Mouse (Mus musculus) thymus, postnatal 36 days (tissue): ENCODE measurements around the gene Med19.
A peak's percentile ranks its signal among the peaks of the same experiment; 100 is the strongest.
"Not testable (repeated sequence)": the region's sequence is repeated elsewhere in the genome, so short reads cannot be mapped to it uniquely, and the experiment has no call there.

ENCODE experiments used
- DNase-seq, 2 experiments: peaks; one replicate each; pipeline ENCODE4 v3.0.0; 2022; ENCODE audit warnings: mixed read lengths in 2 of 2

Med19 gene

DNA sequence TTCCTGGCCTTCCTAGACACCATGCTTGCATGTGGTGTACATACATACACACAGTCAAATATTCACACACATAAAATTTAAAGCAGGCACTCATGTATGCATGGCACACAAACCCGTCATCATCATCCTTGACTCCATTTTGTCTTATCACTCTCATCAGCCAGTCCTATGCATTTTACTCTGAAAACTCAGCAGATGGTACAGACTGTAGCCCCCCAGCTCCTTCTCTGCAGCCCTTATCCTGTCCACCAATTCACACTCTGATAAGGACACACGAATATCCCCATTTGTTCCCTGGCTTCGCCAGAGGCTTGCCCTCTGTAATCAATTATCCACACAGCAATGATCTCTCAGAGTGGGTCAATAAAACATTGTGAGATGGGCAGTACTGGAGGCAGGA lies 43.0 kb downstream of the Med19 start:
- DNase-seq = no peak

- DNase-seq = no peak
Observed at GRCm38 (mm10) chr2:84723856-84724255, 45.7 kb downstream of the Med19 start.

DNA sequence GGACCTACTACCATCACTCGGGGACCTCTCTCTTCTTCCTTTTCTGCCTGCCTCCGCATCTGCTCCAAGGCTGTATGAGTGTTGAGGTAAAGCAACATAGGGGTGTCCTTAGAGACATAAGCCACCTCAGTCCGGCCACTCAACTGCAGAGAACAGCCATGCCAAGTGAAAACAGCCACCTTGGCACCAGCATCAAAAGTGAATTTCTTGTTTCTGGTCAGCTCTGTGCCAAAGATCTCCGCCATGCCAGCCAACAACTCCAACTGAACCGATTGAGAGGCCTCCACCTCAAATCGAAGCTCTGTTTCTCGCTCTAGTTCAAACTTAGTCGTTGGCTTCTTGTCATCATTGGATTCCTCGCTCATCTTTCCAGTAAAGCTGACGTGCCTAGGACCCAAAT lies 47.6 kb downstream of the Med19 start:
- DNase-seq = no peak

DNA sequence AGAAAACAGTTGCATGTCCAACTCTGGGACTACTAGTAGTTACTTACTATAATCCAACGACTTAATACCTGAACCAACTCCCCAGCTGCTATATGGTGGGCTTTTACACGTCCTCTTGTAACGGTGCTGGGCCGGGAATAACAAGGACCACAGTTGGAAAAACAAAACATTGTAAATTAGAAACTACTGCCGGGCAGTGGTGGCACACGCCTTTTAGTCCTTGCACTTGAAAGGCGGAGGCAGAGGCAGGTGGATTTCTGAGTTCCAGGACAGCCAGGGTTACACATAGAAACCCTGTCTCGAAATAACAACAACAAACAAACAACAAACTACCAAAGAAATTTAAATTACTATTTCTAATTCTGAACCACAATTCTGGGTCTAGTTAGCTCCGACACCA lies 48.5 kb downstream of the Med19 start:
- no peak for DNase-seq

- DNase-seq = peak; percentile 94 to 95
Observed at GRCm38 (mm10) chr2:84727172-84727858, 49.1 kb downstream of the Med19 start, which contains the start of gene Clp1. TSS of gene Clp1 (minus strand) at chr2:84727350.

DNA sequence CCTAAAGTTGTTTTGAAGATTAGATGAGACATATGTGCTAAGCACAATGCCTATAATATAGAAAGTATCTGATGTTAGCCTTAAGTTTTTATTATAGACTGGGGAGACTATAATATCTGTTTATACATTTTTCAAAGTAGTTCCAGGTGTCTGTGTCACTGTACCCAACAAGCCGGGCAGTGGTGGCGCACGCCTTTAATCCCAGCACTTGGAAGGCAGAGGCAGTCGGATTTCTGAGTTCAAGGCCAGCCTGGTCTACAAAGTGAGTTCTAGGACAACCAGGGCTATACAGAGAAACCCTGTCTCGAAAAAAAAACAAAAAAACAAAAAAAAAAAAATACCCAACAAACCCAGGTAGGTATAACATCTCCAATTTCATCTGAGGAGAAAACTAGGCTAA lies 50.0 kb downstream of the Med19 start:
- not testable (repeated sequence) for DNase-seq

GRCm38 (mm10) chr2:84731206-84731605 lies 53.0 kb downstream of the Med19 start:
- DNase-seq = no peak

GRCm38 (mm10) chr2:84732394-84732793 lies 54.2 kb downstream of the Med19 start:
- DNase-seq = no peak

DNA sequence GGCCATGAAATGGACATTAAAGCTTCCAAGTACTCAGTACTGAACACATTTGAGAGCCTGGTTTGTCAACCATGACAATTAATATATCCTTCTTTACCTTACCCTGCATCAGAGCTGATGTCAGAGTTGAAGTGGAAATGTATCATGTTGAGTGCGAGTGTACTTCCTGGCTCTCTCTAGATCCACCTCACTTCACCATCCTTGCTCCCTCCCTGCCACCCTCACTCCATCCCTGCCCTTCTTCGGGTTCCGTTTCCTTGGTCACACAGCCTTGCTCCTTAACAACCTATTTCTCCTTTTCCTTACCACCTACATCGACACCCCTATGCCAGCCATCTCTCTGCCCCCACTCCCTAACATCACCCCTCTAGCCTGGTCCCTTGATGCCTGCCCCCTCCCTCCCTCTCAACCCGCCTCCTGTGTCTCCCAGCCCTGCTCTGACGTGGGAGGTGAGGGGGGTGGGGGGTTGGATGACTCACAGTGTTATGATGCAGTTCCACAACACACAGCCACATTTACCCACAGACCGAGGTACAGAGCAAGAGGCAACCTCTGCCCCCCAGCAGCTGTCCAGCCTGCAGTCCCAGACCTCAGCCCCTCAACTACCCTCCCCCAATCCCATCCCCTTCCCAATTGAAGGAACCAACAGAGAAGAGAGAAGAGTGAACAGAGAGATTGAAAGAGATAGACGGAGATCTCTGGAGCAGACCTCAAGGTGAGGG lies 55.5 kb downstream of the Med19 start, which contains the start of gene Ypel4:
Gene Ypel4 (plus strand): TSS at position 480 of the 722 bp plus-strand sequence.
- DNase-seq = no peak

GRCm38 (mm10) chr2:84734351-84734864 lies 56.2 kb downstream of the Med19 start:
- no peak for DNase-seq

DNA sequence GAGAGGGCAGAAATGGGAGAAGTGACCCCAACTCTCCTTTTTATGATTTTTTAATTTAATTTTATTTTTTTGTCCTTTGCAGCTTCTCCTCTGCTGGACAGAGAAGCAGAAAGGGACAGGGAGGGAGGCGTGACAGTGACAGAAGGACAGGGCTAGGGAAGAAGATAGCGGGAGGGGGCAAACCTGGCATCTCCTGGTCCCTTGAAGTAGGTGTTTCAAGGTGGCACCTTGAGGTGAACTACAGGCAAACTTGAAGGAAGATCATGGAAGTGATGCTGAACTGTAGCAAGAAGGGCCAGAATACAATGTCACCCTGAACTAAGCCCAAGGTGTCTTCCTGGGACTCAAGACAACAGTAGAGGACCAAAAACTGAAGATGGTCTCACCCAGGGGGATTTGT lies 56.7 kb downstream of the Med19 start:
- no peak for DNase-seq

DNA sequence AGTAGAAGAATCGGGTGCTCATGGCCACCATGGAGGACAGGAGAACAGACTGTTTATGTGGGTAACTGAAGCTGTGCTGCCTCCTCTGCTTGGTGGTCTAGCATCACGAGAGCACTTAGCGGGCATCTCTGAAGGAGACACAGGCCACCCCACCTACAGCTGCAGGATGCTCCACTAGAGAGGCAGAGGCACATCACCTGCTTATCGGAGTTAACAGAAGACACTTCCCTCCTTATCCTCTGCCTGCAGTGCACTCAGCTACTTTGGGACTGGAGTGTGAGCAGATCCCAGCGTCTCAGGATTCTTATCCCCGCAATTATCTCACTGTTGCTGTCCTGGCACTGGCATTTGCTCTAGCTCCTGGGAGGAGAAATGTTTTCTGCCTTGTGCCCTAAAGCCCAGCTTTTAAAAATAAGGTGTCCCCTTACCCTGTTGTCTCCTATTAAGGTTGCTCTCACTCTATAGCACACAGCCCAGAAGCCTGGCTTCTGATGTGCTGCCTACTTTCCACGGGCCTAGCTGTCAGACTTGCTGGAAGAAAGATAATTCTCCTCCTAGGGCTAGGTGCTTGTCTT lies 57.2 kb downstream of the Med19 start:
- no peak for DNase-seq

DNA sequence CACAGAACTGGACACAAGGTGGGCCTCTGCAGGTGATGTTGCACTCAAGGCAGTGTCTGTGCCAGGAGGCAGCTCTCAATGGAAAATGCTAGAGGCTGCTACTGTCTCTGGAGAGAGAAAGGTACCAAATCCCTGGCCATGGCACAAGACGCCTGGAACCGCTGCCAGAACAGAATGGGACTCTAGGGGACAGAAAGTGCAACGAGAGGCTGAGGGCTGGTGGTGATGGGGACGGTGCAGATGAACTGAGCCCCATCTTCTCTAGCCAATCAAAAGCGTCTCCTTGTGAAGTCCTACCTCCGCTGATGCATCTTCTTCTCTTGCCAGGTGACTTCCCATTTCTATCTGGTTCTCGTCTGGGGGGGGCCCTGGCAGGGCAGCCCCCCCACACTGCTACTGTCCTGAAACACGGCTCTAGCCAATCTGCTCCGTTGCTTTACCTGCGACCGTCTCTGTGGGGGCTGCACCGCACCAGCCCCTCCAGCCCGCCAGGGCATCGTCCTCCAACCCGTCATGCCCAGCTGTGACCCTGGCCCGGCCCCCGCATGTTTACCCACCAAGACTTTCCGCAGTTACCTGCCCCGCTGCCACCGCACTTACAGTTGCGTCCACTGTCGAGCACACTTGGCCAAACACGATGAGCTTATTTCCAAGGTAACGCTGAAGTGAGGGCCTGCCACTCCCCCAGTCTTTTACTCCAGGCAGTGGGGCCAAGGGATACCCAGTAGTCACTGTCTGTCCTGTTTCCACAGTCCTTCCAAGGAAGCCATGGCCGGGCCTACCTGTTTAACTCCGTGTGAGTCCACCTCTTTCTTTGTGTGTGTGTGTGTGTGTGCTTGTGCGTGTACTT lies 58.3 kb downstream of the Med19 start:
- DNase-seq = no peak

DNA sequence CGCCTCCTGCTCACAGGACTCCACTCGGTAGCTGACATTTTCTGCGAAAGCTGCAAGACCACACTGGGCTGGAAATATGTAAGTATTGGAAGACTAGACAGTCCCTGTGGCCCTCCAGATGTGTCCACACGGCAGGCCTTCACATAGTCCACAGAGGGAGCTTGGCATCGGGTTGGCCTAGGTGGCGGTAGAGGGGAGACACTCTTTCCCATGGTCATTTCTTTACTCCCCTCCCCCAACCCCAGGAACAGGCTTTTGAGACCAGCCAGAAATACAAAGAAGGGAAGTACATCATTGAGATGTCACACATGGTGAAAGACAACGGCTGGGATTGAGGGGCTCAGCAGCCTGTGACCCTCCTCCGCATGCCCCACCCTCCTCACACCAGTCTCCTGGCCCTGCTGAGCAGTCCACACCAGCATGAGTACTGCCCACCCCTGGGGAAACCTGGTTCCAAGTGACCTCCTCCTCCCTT lies 59.3 kb downstream of the Med19 start:
- DNase-seq = no peak
